8 mouse cellular contexts compared by ENCODE assay signal in the genomic region with DNA sequence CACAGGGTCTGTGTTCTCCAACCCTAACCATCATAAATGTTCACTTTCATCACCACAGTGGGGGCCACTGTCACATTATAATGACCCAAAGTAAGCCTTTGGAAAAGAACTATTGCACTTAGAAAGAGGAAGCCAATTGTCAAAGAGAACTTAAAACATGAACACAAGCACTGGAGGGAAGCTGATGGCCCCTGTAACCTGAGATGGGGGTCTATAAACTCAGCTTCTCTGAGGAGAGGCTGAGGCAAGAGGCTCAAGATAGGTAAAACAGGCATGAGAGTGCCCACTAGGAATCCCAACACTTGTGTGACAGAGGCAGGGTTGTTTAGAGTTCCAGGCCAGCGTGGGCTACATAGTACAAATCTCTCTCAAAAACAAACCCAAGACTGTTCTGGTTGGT. TPM values are rescaled to one million over a fixed set of nuclear protein-coding genes. Genes with fewer than 3 reads are reported as not detected.
DNase-seq lines count a peak whose midpoint lies in the region; ATAC-seq and TF ChIP-seq lines count a peak whose summit lies in the region.

No protein-coding gene starts in this region.

- H3K9me3 ChIP-seq in ES-Bruce4 (replicated peaks; ENCODE audit: control insufficient read depth, insufficient read depth, low read length, poor library complexity, severe bottlenecking): no peaks in the 10 kb centered on the region
- no peaks in the 10 kb centered on the region for H3K9me3 ChIP-seq in heart, embryonic 10.5 days
- no peaks in the 10 kb centered on the region for H3K9me3 ChIP-seq in liver, embryonic 12.5 days (replicated peaks)

- no peak for TF ChIP-seq POLR2A in ES-Bruce4 (IDR thresholded peaks at IDR 0.05; ENCODE audit: insufficient read depth, low read length)

- H3K36me3 ChIP-seq in ES-Bruce4 (ENCODE audit: control insufficient read depth, insufficient read depth, low read length, poor library complexity, severe bottlenecking): no peaks in the 10 kb centered on the region
- H3K36me3 ChIP-seq in heart, embryonic 10.5 days: no peaks in the 10 kb centered on the region
- no peaks in the 10 kb centered on the region for H3K36me3 ChIP-seq in liver, embryonic 12.5 days

- no peak for ATAC-seq in liver, embryonic 12.5 days
- no peak for ATAC-seq in inflammation-experienced regulatory T-cells, adult 6 months
- no peak for ATAC-seq in activated CD4-positive, CD25-positive, alpha-beta regulatory T cell, adult 4 months

- no peak for TF ChIP-seq CTCF in ES-Bruce4 (IDR thresholded peaks at IDR 0.05; ENCODE audit: low read depth, low read length)

- peak; percentile 21 for DNase-seq in cerebellum, adult 9-10 months
- no peak for DNase-seq in cerebellum, adult 11 months
- DNase-seq in heart, embryonic 10.5 days (ENCODE audit: low spot score): no peak
- no peak for DNase-seq in left cerebral cortex, postnatal 14 days (ENCODE audit: low spot score in 2 of 2)

- H3K27me3 ChIP-seq in ES-Bruce4 (ENCODE audit: control insufficient read depth, insufficient read depth, low read length, poor library complexity, severe bottlenecking): no peaks in the 10 kb centered on the region
- no peaks in the 10 kb centered on the region for H3K27me3 ChIP-seq in heart, embryonic 10.5 days (ENCODE audit: insufficient read depth, poor library complexity, severe bottlenecking)
- no peaks in the 10 kb centered on the region for H3K27me3 ChIP-seq in liver, embryonic 12.5 days (replicated peaks)

- WGBS in heart, embryonic 10.5 days: 64% methylated on average over 1 of the region's 1 CpGs
- WGBS in liver, embryonic 12.5 days (ENCODE audit: insufficient replicate concordance): 58% methylated on average over 1 of the region's 1 CpGs

- no peak for TF ChIP-seq EP300 in ES-Bruce4 (IDR thresholded peaks at IDR 0.05; ENCODE audit: insufficient read depth, low read depth, low read length)

- H3K4me2 ChIP-seq in liver, embryonic 12.5 days: peak overlapping the region; percentile 73

- intact Hi-C loops in left cerebral cortex, postnatal 14 days (cut with DNase I): loop anchor here (5.0 to 10.0 kb wide), 2 partner anchors 142 to 239 kb away; partner anchors contain the start of gene Ssbp2

- peak overlapping the region; percentile 57; the same call in 1 of the 2 replicates for H3K9ac ChIP-seq in ES-Bruce4 (ENCODE audit: low read depth, poor library complexity, severe bottlenecking)
- H3K9ac ChIP-seq in liver, embryonic 12.5 days: peak overlapping the region; percentile 75; the same call in 1 of the 2 replicates

- peak overlapping the region; percentile 98 for H3K27ac ChIP-seq in ES-Bruce4 (ENCODE audit: insufficient read depth, low read length)
- peak overlapping the region; percentile 99 for H3K27ac ChIP-seq in heart, embryonic 10.5 days
- peak overlapping the region; percentile 71; the same call in 1 of the 2 replicates for H3K27ac ChIP-seq in liver, embryonic 12.5 days

- peak overlapping the region; percentile 39 for H3K4me3 ChIP-seq in ES-Bruce4 (ENCODE audit: low read depth, low read length)
- H3K4me3 ChIP-seq in heart, embryonic 10.5 days: peak overlapping the region; percentile 78
- peak overlapping the region; percentile 67 for H3K4me3 ChIP-seq in liver, embryonic 12.5 days

- H3K4me1 ChIP-seq in ES-Bruce4 (ENCODE audit: control insufficient read depth, insufficient read depth, low read length): no peaks in the 10 kb centered on the region
- H3K4me1 ChIP-seq in heart, embryonic 10.5 days: peaks cover 12% of the 10 kb centered on the region; the same call in 1 of the 2 replicates
- peaks cover 20% of the 10 kb centered on the region for H3K4me1 ChIP-seq in liver, embryonic 12.5 days

RNA-seq across cellular contexts. Expression of gene Atg10, which starts 0.7 kb away (rescaled TPM):
- 2.1 and 3.1 TPM in 2 replicates for polyA plus RNA-seq in ES-Bruce4 (2011; ENCODE audit: insufficient read depth, insufficient read length, low read depth, missing spikeins)
- 15.1 and 19.5 TPM in 2 replicates for polyA plus RNA-seq in heart, embryonic 10.5 days (2016; fragmentation: Nextera tagmentation; extraction: Ambion mirVana)
- polyA plus RNA-seq in liver, embryonic 12.5 days (2016; fragmentation: Nextera tagmentation; extraction: Ambion mirVana): 4.7 TPM in 2 replicates
- 10 to 100 TPM; 20.8 to 26.7 (median 22.3) TPM for polyA plus RNA-seq in inflammation-experienced regulatory T-cells, adult 6 months (2017; shearing (Covaris generic))
- 10 to 100 TPM; 18.6 to 25.8 TPM for polyA plus RNA-seq in activated CD4-positive, CD25-positive, alpha-beta regulatory T cell, adult 4 months (2017; shearing (Covaris generic))
- 10 to 100 TPM; 14.4 to 15.0 TPM for total RNA-seq in left cerebral cortex, postnatal 14 days (2021)
